Mouse (Mus musculus): ENCODE measurements around the gene Syde1. TPM values are rescaled to one million over a fixed set of nuclear protein-coding genes. Genes with fewer than 3 reads are reported as not detected.

Gene Syde1
- polyA plus RNA-seq, 1 experiment from 2014 or later: 19.7 TPM

DNA sequence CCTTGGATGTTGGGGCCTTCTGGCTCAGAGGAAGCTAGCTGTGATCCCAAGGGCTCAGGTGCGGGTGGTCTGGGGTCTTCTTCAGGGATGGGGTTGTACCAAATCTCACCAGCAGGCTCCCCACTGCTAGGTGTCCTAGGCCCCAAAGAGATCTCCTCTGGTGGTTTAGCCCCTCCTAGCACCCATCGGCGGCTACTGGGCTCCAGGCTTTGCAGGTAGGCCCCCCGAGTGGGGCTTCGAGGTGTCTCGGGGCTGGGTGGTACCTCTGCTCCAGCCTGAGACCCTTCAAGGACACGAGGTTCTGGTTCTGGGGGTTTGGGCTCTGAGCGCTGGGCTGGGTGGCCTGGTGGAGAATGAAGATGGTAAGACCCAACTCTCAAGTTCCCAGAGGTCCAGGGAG lies 1.9 kb downstream of the Syde1 start:
- peaks cover 51% of the 10 kb centered on the region for H3K36me3 ChIP-seq
- no peaks in the 10 kb centered on the region for H3K9me3 ChIP-seq (replicated peaks)
- peak overlapping the region; percentile 94; the same call in 1 of the 2 replicates for H3K27ac ChIP-seq
- peak overlapping the region; percentile 77 for H3K4me3 ChIP-seq
- peaks cover 25% of the 10 kb centered on the region for H3K4me1 ChIP-seq
- 92% methylated on average over 8 of the region's 8 CpGs for WGBS
- H3K27me3 ChIP-seq (ENCODE audit: low read depth, poor library complexity, severe bottlenecking): no peaks in the 10 kb centered on the region
- DNase-seq (ENCODE audit: low spot score): no peak

DNA sequence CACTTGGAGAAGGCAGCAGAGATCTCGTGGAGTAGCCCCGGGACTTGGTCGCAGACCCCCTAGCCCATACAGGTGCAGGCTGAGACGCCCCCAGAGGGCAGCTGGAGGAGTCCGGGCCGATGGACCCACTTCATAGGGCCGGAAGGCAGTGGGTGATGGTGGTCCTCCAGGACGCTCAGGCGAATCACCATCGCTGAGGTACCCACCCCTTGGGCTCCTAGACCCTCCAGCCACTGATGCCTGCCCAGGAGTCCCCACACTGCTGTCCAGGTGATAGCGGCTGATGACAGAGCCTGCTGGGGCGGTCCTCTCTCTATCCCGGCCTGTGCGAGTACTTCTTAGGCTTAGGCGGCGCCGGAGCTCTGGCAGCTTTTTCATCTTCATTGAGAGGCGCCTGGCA lies 2.5 kb downstream of the Syde1 start:
- 97% methylated on average over 18 of the region's 18 CpGs for WGBS
- H3K4me1 ChIP-seq: peaks cover 25% of the 10 kb centered on the region
- H3K36me3 ChIP-seq: peaks cover 58% of the 10 kb centered on the region
- H3K27me3 ChIP-seq (ENCODE audit: low read depth, poor library complexity, severe bottlenecking): no peaks in the 10 kb centered on the region
- H3K9me3 ChIP-seq (replicated peaks): no peaks in the 10 kb centered on the region
- DNase-seq (ENCODE audit: low spot score): no peak
- H3K4me3 ChIP-seq: no peak overlapping the region
- no peak overlapping the region for H3K27ac ChIP-seq

DNA sequence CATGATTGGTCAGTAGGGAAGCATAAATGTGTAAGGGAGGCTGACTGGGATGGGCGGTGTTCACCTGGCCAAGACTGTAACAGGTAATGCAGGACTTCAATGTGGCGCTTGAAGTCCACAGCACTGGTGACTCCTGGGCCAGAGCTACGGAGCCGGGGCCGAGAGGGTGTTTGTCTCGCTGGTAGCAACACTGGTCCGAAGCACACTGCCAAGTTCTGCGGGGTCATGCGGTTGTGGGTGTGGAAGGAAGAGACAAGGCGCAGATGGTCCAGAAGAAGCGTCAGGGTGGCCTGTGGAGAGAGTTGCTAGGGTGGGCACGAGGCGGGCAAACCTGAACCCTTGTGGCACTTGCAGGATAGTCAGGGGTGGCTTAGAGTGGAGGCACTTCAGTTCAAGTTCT lies 5.7 kb downstream of the Syde1 start:
- peaks cover 17% of the 10 kb centered on the region for H3K4me1 ChIP-seq
- H3K4me3 ChIP-seq: no peak overlapping the region
- H3K9me3 ChIP-seq (replicated peaks): no peaks in the 10 kb centered on the region
- WGBS: 97% methylated on average over 13 of the region's 13 CpGs
- no peaks in the 10 kb centered on the region for H3K27me3 ChIP-seq (ENCODE audit: low read depth, poor library complexity, severe bottlenecking)
- no peak for DNase-seq (ENCODE audit: low spot score)
- H3K27ac ChIP-seq: no peak overlapping the region
- H3K36me3 ChIP-seq: peaks cover 79% of the 10 kb centered on the region

DNA sequence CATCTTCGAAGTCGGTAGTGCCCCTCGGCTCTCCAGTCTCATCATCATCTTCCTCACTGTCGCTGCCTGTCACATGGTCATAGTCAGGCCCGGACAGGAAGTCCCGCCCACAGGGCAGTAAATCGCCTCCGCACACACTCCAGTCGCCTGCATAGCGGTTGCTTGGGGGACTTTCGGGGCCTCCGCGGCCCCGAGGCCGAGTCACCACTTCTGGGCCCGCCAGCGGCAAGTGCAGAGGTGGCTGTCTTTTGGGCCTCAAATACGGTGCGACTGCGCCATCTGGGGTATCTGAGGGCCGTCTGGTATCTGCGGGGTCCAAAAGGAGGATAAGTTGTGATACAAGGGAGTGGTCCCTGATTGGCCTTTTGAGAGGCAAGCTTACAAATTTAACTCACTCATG lies 6.2 kb downstream of the Syde1 start:
- Histone ChIP-seq H3K27ac (no peak overlapping the region), H3K36me3 (peaks cover 84% of the 10 kb centered on the region), H3K4me1 (peaks cover 13% of the 10 kb centered on the region), H3K9me3 (replicated peaks) (no peaks in the 10 kb centered on the region), H3K4me3 (no peak overlapping the region), H3K27me3 (ENCODE audit: low read depth, poor library complexity, severe bottlenecking) (no peaks in the 10 kb centered on the region)
- no peak for DNase-seq (ENCODE audit: low spot score)
- WGBS: 89% methylated on average over 22 of the region's 22 CpGs

DNA sequence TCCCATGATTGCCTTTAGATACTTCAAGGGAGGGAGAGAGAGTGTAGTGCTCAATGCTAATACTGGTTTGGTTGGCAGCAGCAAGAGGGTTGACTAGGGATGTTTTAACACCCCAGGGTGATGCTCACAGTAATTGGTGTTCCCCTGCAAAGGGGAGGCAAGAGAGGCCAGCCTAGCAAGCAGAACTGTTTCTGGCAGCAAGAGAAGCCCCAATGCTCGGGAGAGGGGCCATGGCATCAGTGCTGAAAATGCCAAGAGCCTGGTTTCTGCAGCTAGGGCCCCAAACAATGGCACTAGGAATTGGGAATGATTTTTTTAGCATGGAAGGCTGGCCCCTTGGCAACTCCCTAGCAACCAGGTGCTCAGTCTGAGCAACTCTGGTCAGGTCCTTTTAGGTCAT lies 6.8 kb downstream of the Syde1 start:
- DNase-seq (ENCODE audit: low spot score): no peak
- WGBS: 77% methylated on average over 1 of the region's 1 CpGs

DNA sequence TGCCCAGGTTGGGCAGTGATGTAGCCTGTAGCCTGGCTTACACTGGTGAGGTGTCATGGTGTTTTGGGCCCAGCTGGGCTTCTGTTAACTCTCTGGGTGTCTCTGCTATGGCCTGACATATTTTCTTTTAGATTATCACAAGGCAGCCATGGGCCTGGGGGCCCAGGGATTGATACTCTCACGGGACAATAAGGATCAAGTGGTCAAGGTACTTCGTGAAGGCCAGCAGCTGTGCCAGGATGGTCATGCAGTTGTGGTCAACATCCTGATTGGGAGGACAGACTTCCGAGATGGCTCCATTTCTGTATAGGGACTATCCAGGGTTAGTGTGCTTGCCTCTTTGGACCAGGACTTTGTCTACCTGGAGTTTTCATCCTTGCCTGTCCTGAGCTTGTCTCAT lies 7.8 kb downstream of the Syde1 start:
- no peak for DNase-seq (ENCODE audit: low spot score)
- Histone ChIP-seq H3K27ac (no peak overlapping the region), H3K4me1 (no peaks in the 10 kb centered on the region), H3K27me3 (ENCODE audit: low read depth, poor library complexity, severe bottlenecking) (no peaks in the 10 kb centered on the region), H3K4me3 (no peak overlapping the region), H3K36me3 (peaks cover 87% of the 10 kb centered on the region), H3K9me3 (replicated peaks) (no peaks in the 10 kb centered on the region)
- 88% methylated on average over 3 of the region's 3 CpGs for WGBS

More for the DNA sequence above, 6.8 kb downstream of the Syde1 start:
- Histone ChIP-seq H3K27ac (no peak overlapping the region), H3K36me3 (peaks cover 87% of the 10 kb centered on the region), H3K27me3 (ENCODE audit: low read depth, poor library complexity, severe bottlenecking) (no peaks in the 10 kb centered on the region), H3K4me1 (peaks cover 7% of the 10 kb centered on the region), H3K9me3 (replicated peaks) (no peaks in the 10 kb centered on the region), H3K4me3 (no peak overlapping the region)

DNA sequence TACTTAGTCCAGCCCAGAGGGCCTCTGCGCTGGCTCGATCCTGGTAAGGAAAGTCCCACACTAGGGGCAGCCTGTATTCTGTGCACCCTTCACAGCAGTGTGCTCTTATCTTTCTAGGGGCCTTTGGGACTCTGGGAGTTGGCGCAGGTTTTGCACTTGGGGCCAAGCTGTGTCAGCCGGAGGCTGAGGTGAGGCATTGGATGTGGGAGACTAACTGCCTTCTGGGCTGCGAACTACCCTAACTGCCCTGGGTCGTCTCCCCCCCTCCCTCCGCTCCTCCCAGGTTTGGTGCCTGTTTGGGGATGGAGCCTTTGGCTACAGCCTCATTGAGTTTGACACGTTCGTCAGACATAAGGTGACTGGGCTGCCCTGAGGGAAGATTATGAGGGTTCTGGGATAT lies 8.4 kb downstream of the Syde1 start:
- no peaks in the 10 kb centered on the region for H3K9me3 ChIP-seq (replicated peaks)
- WGBS: 67% methylated on average over 9 of the region's 9 CpGs
- H3K36me3 ChIP-seq: peaks cover 87% of the 10 kb centered on the region
- H3K4me1 ChIP-seq: no peaks in the 10 kb centered on the region
- no peaks in the 10 kb centered on the region for H3K27me3 ChIP-seq (ENCODE audit: low read depth, poor library complexity, severe bottlenecking)
- no peak overlapping the region for H3K27ac ChIP-seq
- H3K4me3 ChIP-seq: no peak overlapping the region
- no peak for DNase-seq (ENCODE audit: low spot score)

DNA sequence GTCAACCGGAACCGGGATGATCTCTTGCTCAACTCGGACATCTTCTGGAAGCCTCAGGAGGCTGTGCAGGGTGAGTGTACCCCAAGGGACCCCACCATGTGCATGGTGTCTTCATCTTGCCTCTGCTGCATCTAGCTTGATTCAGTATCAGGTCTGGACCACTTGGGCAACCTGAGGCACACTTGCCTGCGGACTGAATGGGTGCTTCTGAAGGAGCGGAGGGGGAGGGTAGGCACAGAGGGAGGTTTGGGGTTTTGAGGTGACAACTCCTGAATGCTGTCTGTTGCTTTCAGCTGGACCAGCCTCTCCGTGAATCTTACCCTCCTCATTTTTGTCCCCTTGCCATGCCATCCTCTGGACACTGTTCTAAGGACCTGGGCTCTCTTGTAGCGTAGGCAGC lies 10.6 kb downstream of the Syde1 start:
- Histone ChIP-seq H3K27ac (no peak overlapping the region), H3K27me3 (ENCODE audit: low read depth, poor library complexity, severe bottlenecking) (no peaks in the 10 kb centered on the region), H3K36me3 (peaks cover 82% of the 10 kb centered on the region), H3K4me1 (no peaks in the 10 kb centered on the region), H3K9me3 (replicated peaks) (no peaks in the 10 kb centered on the region), H3K4me3 (no peak overlapping the region)
- WGBS: 92% methylated on average over 7 of the region's 7 CpGs
- no peak for DNase-seq (ENCODE audit: low spot score)

DNA sequence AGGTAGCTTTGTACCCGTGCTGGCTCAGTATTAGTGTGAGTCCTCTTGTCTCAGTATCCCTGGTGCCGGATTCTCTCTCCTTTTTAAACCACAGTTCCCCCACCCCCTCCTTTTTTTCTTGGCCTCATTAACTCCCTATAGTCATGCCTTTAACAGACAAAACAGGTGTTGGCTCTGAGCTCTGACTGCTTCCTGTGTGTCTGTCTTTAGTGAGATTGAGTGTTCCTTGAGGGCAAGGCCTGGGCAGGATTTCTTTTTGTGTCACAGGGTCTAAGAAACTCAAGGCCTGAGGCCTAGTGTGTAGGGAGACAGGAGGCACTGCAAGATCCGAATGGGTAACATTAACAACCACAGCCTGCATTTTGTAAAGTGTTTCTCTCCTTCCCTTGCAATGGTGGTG lies 13.6 kb downstream of the Syde1 start:
- 80% methylated on average over 3 of the region's 3 CpGs for WGBS
- peaks cover 53% of the 10 kb centered on the region for H3K36me3 ChIP-seq
- DNase-seq (ENCODE audit: low spot score): no peak

DNA sequence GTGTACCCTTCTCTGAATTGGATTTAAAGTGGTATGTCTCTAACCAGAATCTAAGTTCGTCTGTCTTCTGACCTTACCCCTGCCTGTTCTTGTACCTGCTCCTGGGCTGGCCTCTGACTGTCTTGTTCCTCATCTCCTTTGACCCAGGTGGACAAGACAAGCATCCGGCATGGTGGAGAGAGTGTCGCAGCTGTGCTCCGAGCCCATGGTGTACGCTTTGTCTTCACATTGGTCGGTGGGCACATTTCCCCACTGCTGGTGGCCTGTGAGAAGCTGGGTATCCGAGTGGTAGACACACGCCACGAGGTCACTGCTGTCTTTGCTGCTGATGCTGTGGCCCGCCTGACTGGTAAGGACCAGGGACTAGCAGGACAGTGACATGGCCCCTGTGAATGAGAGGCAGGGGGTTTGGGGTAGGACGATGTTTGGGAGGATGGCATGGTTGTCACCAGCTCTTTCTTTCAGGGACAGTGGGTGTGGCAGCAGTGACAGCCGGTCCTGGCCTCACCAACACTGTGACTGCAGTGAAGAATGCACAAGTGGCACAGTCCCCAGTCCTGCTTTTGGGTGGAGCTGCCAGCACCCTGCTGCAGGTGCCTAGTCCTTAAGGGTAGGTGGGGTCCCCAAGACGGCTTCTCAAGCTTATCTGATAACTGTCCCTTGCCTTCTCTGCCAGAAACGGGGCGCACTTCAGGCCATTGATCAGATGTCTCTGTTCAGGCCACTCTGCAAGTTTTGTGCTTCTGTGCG lies 15.2 kb downstream of the Syde1 start:
- DNase-seq (ENCODE audit: low spot score): no peak
- Histone ChIP-seq H3K36me3 (peaks cover 46% of the 10 kb centered on the region), H3K27me3 (ENCODE audit: low read depth, poor library complexity, severe bottlenecking) (no peaks in the 10 kb centered on the region), H3K9me3 (replicated peaks) (no peaks in the 10 kb centered on the region), H3K4me3 (no peak overlapping the region), H3K4me1 (peaks cover 30% of the 10 kb centered on the region), H3K27ac (no peak overlapping the region)
- WGBS: 95% methylated on average over 16 of the region's 16 CpGs

More for the DNA sequence above, 13.6 kb downstream of the Syde1 start:
- H3K4me3 ChIP-seq: no peak overlapping the region
- H3K4me1 ChIP-seq: peaks cover 18% of the 10 kb centered on the region
- no peaks in the 10 kb centered on the region for H3K9me3 ChIP-seq (replicated peaks)
- H3K27ac ChIP-seq: no peak overlapping the region
- H3K27me3 ChIP-seq (ENCODE audit: low read depth, poor library complexity, severe bottlenecking): no peaks in the 10 kb centered on the region

DNA sequence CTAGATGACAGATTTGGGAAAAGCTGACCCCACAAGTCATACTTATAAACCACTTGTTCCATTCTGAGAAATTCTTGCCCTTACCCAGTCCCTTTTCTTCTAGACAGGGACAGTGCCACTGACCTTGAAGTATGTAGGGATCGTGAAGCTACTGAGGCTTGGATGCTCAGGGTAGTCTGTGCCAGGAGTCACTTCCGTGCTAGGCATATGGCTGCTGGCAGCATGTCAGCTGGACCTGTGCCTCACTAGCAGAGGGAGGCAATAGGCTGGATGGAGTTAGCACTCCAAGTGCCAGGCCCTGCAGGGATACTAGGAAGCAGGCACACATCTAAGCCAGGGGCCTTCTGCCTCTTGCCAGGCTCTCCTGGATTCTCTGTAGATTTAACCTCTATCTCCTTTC lies 16.1 kb downstream of the Syde1 start:
- H3K27me3 ChIP-seq (ENCODE audit: low read depth, poor library complexity, severe bottlenecking): no peaks in the 10 kb centered on the region
- peaks cover 38% of the 10 kb centered on the region for H3K36me3 ChIP-seq
- H3K9me3 ChIP-seq (replicated peaks): no peaks in the 10 kb centered on the region
- H3K4me3 ChIP-seq: peak overlapping the region; percentile 63; the same call in 1 of the 2 replicates
- DNase-seq (ENCODE audit: low spot score): no peak
- peaks cover 35% of the 10 kb centered on the region for H3K4me1 ChIP-seq
- 86% methylated on average over 2 of the region's 2 CpGs for WGBS
- no peak overlapping the region for H3K27ac ChIP-seq

DNA sequence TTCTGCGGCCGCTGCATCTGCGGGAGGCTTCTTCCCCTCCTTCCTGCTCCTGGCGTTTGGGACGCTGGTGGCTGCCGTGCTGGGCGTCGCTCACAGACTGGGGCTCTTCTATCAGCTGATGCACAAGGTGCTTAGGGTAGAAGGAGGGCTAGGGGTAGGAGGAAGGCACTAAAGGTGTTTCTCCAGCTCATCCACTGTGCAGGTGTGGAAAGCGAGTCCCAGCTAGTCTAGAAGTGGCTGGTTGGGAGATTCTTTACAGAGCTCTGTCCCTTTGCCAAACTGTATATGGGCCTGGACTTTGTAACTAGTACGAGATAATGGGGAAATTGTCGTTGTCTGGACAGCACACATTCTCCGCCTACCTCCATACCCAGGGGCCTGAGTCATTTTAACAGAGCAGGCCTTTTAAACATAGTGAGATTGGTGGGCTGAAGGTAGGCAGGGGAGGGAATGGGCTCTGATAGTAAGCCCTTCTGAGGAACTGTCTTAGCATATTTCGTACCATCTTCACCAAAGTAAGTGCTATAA lies 16.6 kb downstream of the Syde1 start:
- H3K4me1 ChIP-seq: peaks cover 40% of the 10 kb centered on the region
- H3K36me3 ChIP-seq: peaks cover 35% of the 10 kb centered on the region
- DNase-seq (ENCODE audit: low spot score): no peak
- WGBS: 16% methylated on average over 13 of the region's 13 CpGs
- peak overlapping the region; percentile 93 for H3K27ac ChIP-seq
- no peaks in the 10 kb centered on the region for H3K27me3 ChIP-seq (ENCODE audit: low read depth, poor library complexity, severe bottlenecking)
- H3K9me3 ChIP-seq (replicated peaks): no peaks in the 10 kb centered on the region
- peak overlapping the region; percentile 63 for H3K4me3 ChIP-seq

DNA sequence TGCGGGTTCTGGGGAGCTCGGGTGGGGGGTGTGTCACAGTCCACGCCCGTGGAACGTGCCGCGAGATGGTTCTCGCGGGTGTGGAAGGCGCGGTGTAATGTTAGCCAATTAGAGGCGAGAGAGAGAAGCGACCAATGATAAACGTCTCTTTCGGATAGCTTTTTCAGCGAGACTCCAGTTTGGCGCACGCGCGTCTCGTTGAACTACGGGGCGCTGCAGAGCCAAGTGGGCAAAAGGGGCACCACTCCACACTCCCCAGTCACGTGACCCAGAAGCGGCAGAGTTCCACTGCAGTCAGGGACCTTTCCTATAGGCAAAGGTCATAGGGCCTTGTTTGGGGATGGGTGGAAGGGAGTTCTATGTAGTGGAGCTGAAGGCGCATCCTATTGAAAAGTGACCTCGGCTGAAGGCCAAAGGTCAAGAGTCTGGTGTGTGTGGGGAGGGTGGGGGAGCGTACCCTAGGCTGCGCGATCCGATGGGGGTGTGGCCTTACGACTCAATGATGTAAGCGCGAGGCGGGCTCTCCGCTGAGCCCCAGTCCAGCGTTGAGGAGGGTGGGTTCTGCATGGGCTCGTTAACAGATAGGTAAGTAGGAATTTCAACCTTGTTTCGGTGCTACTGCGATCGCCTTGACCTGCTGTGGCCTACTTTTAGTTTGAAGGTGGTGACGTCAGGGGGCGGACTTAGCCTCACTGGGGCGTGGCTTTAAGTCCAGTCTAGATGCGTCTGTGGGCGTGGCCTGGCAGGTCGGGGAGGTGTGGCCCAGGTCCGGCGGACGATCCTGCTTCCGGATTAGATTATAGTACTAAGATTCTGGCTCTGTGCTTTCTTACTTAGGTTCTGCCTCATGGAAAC lies 17.3 kb downstream of the Syde1 start, which contains the start of gene Ilvbl:
TSS of gene Ilvbl (plus strand) at position 97 of the 855 bp plus-strand sequence.
- WGBS: under 1% methylated on average over 51 of the region's 51 CpGs
- peak within 1 kb of the TSS; percentile 93 for H3K27ac ChIP-seq

More for the DNA sequence above, 17.3 kb downstream of the Syde1 start, which contains the start of gene Ilvbl:
- H3K4me1 ChIP-seq: peaks cover 40% of the 10 kb centered on the region
- H3K27me3 ChIP-seq (ENCODE audit: low read depth, poor library complexity, severe bottlenecking): no peaks in the 10 kb centered on the region
- peak; percentile 93 for DNase-seq (ENCODE audit: low spot score)
- H3K9me3 ChIP-seq (replicated peaks): no peaks in the 10 kb centered on the region
- H3K4me3 ChIP-seq: peak within 1 kb of the TSS; percentile 63
- H3K36me3 ChIP-seq: peaks cover 28% of the 10 kb centered on the region
